Comparison of ENCODE assay signal across 8 mouse cellular contexts in the genomic region with DNA sequence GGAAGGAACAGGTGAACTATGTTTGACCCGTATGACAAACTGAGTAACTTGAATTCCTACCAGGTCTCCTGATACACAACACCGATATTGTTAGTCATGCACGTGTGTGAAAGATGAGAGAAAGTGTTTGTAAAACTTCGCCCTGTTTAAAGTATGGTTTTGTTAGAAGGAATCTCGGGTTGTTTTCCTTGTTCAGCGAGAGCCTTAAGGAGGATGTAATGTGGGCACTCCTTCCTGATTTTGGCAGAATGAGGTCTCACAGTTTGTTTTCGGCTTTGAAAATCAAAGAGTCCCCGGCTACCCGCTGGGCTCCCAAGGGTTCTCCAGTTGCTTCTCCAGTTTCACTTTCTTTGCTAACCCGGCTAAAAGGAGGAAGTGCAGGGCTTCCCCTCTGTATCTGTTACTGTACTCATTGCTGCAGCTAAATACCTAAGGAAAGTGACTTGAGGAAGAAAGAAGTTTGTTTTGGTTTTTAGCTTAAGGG.
DNase-seq lines count a peak whose midpoint lies in the region; ATAC-seq and TF ChIP-seq lines count a peak whose summit lies in the region.

No protein-coding gene starts in this region.

- H3K36me3 ChIP-seq in intestine, postnatal 0 days (ENCODE audit: control insufficient read depth, insufficient read depth): peaks cover 48% of the 10 kb centered on the region

- whole genome bisulfite sequencing in intestine, postnatal 0 days: 31% methylated on average over 10 of the region's 10 CpGs

- H3K27me3 ChIP-seq in intestine, postnatal 0 days (replicated peaks; ENCODE audit: control insufficient read depth, insufficient read depth, low read length): no peaks in the 10 kb centered on the region

- H3K4me2 ChIP-seq in intestine, postnatal 0 days (replicated peaks; ENCODE audit: low read depth): peak overlapping the region; percentile 6

- no peaks in the 10 kb centered on the region for H3K4me1 ChIP-seq in intestine, postnatal 0 days (replicated peaks; ENCODE audit: control insufficient read depth, insufficient read depth, low read length)

- H3K9ac ChIP-seq in intestine, postnatal 0 days (ENCODE audit: low read depth, low read length): no peak overlapping the region; the same call in 1 of the 2 replicates

- peak; percentile 31 for DNase-seq in adrenal gland, postnatal 10 days
- no peak for DNase-seq in adrenal gland, adult 8-10 months
- DNase-seq in layer of hippocampus, postnatal 25 days (ENCODE audit: extremely low spot score in 1 of 2, low spot score in 1 of 2): no peak
- DNase-seq in urinary bladder, postnatal 25 days (ENCODE audit: low spot score): no peak
- no peak for DNase-seq in adrenal gland, adult 18-20 months (ENCODE audit: low spot score in 2 of 2)

- no peak overlapping the region; the same call in 1 of the 2 replicates for H3K27ac ChIP-seq in intestine, postnatal 0 days (ENCODE audit: low read depth, low read length)

- H3K4me3 ChIP-seq in intestine, postnatal 0 days (ENCODE audit: low read depth, low read length): 0 out of 2 replicates have a peak overlapping the region, but pooled peaks have one; percentile 1

- no peak for TF ChIP-seq CTCF in intestine, postnatal 0 days (IDR thresholded peaks at IDR 0.05; ENCODE audit: low read depth)

- H3K9me3 ChIP-seq in intestine, postnatal 0 days (ENCODE audit: control insufficient read depth): no peaks in the 10 kb centered on the region

- peak; percentile 98 for ATAC-seq in common myeloid progenitor, adult 5-6 weeks (replicated peaks; ENCODE audit: low read depth, poor library complexity, severe bottlenecking)
- no peak for ATAC-seq in intestine, postnatal 0 days
- peak; percentile 98 for ATAC-seq in megakaryocyte, adult 5-6 weeks (ENCODE audit: poor library complexity, severe bottlenecking)
